Mouse (Mus musculus): Measurements from ENCODE around the gene Man2a2.

GRCm38 (mm10) chr7:80417601-80418000 is 46.4 kb upstream of the Man2a2 start:
- TF ChIP-seq POLR2A (IDR thresholded peaks at IDR 0.05; ENCODE audit: low read depth, low read length) (no peak), CTCF (IDR thresholded peaks at IDR 0.05; ENCODE audit: extremely low read depth, insufficient read length, insufficient replicate concordance, low read depth, low read length) (no peak)

Data from small intestine, adult 2 months (tissue).